ENCODE assay signal across 8 mouse cellular contexts in the genomic region with DNA sequence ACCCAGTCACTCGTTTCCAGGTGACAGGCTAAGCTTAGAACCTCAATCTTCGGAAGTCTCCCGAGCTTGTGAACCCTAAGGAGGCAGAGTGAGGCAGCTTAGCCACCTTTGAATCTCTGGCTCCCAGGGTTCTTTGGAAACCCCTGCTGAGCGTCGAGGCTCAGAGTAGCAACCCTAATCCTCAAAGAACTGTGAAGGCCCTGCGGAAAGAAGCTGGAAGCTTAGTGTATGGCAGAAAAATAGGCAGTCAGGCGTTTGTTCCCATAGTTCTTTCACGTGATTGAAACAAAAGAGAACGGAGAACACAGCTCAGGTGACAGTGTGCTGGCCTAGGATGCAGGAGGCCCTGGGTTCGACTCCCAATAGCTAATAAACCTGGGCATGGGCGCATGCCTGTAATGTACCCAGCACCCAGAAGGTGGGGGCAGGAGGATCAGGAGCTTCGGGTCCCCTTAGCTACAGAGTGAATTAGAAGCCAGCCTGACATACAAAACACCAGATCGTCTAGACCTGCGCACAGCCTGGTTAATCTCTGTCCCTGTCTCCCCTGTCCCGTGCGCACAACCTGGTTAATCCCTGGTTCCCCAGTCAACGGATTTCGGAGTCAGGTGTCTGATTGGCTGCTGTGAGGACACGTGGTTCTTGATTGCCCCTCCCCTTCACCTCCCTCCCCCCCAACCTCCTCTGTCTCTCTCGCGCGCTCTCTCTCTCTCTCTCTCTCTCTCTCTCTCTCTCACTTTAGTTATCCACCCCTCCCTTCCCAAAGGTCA. TPM values are rescaled to one million over a fixed set of nuclear protein-coding genes. Genes with fewer than 3 reads are reported as not detected.
DNase-seq lines count a peak whose midpoint lies in the region; ATAC-seq and TF ChIP-seq lines count a peak whose summit lies in the region.

No protein-coding gene starts in this region.

- no peak for DNase-seq in thymus, adult 2 months
- no peak for DNase-seq in thymus, postnatal 10 days (ENCODE audit: low spot score in 2 of 2)
- peak; percentile 85 for DNase-seq in embryo, embryonic 10.5 days (ENCODE audit: low spot score)
- peak; percentile 75 to 88 for DNase-seq in kidney, postnatal 25 days
- DNase-seq in splenic B cell, adult 2 months (ENCODE audit: low read depth, low spot score): peak; percentile 67
- DNase-seq in thymus, adult 18-20 months: no peak

- no peak for TF ChIP-seq POLR2A in thymus, adult 2 months (IDR thresholded peaks at IDR 0.05; ENCODE audit: control insufficient read depth, extremely low read depth, insufficient read depth, low read length, poor library complexity)

- no peak overlapping the region for H3K27ac ChIP-seq in thymus, adult 2 months (ENCODE audit: control insufficient read depth, insufficient read depth, low read length)
- H3K27ac ChIP-seq in heart, embryonic 15.5 days: peak overlapping the region; percentile 20; the same call in 1 of the 2 replicates

- no peaks in the 10 kb centered on the region for H3K36me3 ChIP-seq in thymus, adult 2 months (ENCODE audit: control insufficient read depth, insufficient read depth, low read length)
- no peaks in the 10 kb centered on the region for H3K36me3 ChIP-seq in heart, embryonic 15.5 days
- peaks cover 36% of the 10 kb centered on the region for H3K36me3 ChIP-seq in megakaryocyte, embryonic 14.5 days (replicated peaks; ENCODE audit: low read length)
- H3K36me3 ChIP-seq in splenic B cell, adult 2 months (ENCODE audit: control insufficient read depth, insufficient read depth, low read length, poor library complexity, severe bottlenecking): no peaks in the 10 kb centered on the region

- peak overlapping the region; percentile 51 for H3K9ac ChIP-seq in heart, embryonic 15.5 days

- peak overlapping the region; percentile 27 for H3K4me3 ChIP-seq in thymus, adult 2 months (ENCODE audit: control insufficient read depth, insufficient read depth, low read length)
- peak overlapping the region; percentile 41 for H3K4me3 ChIP-seq in heart, embryonic 15.5 days
- H3K4me3 ChIP-seq in megakaryocyte, embryonic 14.5 days (replicated peaks): peak overlapping the region; percentile 12

- peaks cover 15% of the 10 kb centered on the region for H3K4me1 ChIP-seq in thymus, adult 2 months (replicated peaks; ENCODE audit: control insufficient read depth, insufficient read depth, low read length)
- H3K4me1 ChIP-seq in heart, embryonic 15.5 days (replicated peaks): peaks cover 18% of the 10 kb centered on the region
- H3K4me1 ChIP-seq in megakaryocyte, embryonic 14.5 days: peaks cover 25% of the 10 kb centered on the region

- H3K9me3 ChIP-seq in heart, embryonic 15.5 days (replicated peaks): no peaks in the 10 kb centered on the region
- no peaks in the 10 kb centered on the region for H3K9me3 ChIP-seq in megakaryocyte, embryonic 14.5 days

- 52% methylated on average over 22 of the region's 22 CpGs for WGBS in thymus, adult 2 months
- WGBS in heart, embryonic 15.5 days: 14% methylated on average over 22 of the region's 22 CpGs

- H3K27me3 ChIP-seq in thymus, adult 2 months (ENCODE audit: control insufficient read depth, insufficient read depth, low read length): no peaks in the 10 kb centered on the region
- no peaks in the 10 kb centered on the region for H3K27me3 ChIP-seq in heart, embryonic 15.5 days
- peaks cover 11% of the 10 kb centered on the region for H3K27me3 ChIP-seq in megakaryocyte, embryonic 14.5 days (replicated peaks)
- H3K27me3 ChIP-seq in splenic B cell, adult 2 months (ENCODE audit: control insufficient read depth, insufficient read depth, low read length, poor library complexity, severe bottlenecking): no peaks in the 10 kb centered on the region

- ATAC-seq in heart, embryonic 15.5 days (replicated peaks; ENCODE audit: insufficient number of reproducible peaks, insufficient read depth, low FRiP score, low read depth): peak; percentile 62; the same call in 1 of the 2 replicates

- no peak for TF ChIP-seq CTCF in thymus, adult 2 months (IDR thresholded peaks at IDR 0.05; ENCODE audit: borderline replicate concordance, control insufficient read depth, extremely low read depth, insufficient read depth, low read length, poor library complexity)

- peak overlapping the region; percentile 62 for H3K4me2 ChIP-seq in heart, embryonic 15.5 days

RNA-seq across cellular contexts. Expression of a gene that starts 9.0 kb away (rescaled TPM):
- 47.2 and 48.6 TPM in 2 replicates for polyA plus RNA-seq in thymus, adult 2 months (2012; rRNA removed)
- polyA plus RNA-seq in heart, embryonic 15.5 days (2015; fragmentation: Nextera tagmentation; extraction: Ambion mirVana): 20.9 TPM in 2 replicates
- polyA plus RNA-seq in megakaryocyte, embryonic 14.5 days (2012; ENCODE audit: insufficient read depth, low replicate concordance): 3.1 TPM in 1 of 2 replicates, not detected in the other

RNA-seq across cellular contexts. Expression of a gene that starts 9.5 kb away (rescaled TPM):
- 1.2 and 1.8 TPM in 2 replicates for polyA plus RNA-seq in thymus, adult 2 months (2012; rRNA removed)
- polyA plus RNA-seq in heart, embryonic 15.5 days (2015; fragmentation: Nextera tagmentation; extraction: Ambion mirVana): 0.32 and 0.52 TPM in 2 replicates
- not detected in 2 replicates for polyA plus RNA-seq in megakaryocyte, embryonic 14.5 days (2012; ENCODE audit: insufficient read depth, low replicate concordance)

RNA-seq across cellular contexts. Expression of a gene that starts 31.0 kb away (rescaled TPM):
- polyA plus RNA-seq in thymus, adult 2 months (2012; rRNA removed): 161 and 172 TPM in 2 replicates
- 33.5 and 46.2 TPM in 2 replicates for polyA plus RNA-seq in heart, embryonic 15.5 days (2015; fragmentation: Nextera tagmentation; extraction: Ambion mirVana)
- 63.1 and 67.7 TPM in 2 replicates for polyA plus RNA-seq in megakaryocyte, embryonic 14.5 days (2012; ENCODE audit: insufficient read depth, low replicate concordance)

RNA-seq across cellular contexts. Expression of a gene that starts 46.1 kb away (rescaled TPM):
- 6.1 and 6.6 TPM in 2 replicates for polyA plus RNA-seq in thymus, adult 2 months (2012; rRNA removed)
- 2.0 and 3.5 TPM in 2 replicates for polyA plus RNA-seq in heart, embryonic 15.5 days (2015; fragmentation: Nextera tagmentation; extraction: Ambion mirVana)
- 0.02 and 2.2 TPM in 2 replicates for polyA plus RNA-seq in megakaryocyte, embryonic 14.5 days (2012; ENCODE audit: insufficient read depth, low replicate concordance)

Comparison
In these comparisons a context has a peak if more than half of its experiments do, and no peak if none do; other contexts are left out.
1. DNase-seq: peak in embryo, embryonic 10.5 days (single experiment), kidney, postnatal 25 days (2 of 2) and splenic B cell, adult 2 months (single experiment); none in thymus, adult 2 months (single experiment), thymus, postnatal 10 days (0 of 2) and thymus, adult 18-20 months (0 of 2).
2. Peak in every context shown above with its lines, with median percentiles within 50 percentile points of each other: H3K4me3 ChIP-seq.